Mouse (Mus musculus) naive thymus-derived CD4-positive, alpha-beta T cell, adult 2 months (primary cell): ENCODE results near the gene Pirt.

Experiments used
- DNase-seq: peaks from one replicate; pipeline ENCODE4 v3.0.0-alpha.2; 2011; ENCODE audit warnings: low read depth

Pirt gene

GRCm38 (mm10) chr11:66911811-66912210 is at the start of gene Pirt:
Pirt (plus strand) TSS chr11:66911981.
- no peak for DNase-seq

GRCm38 (mm10) chr11:66871701-66872100 is 40.1 kb upstream of the Pirt start:
- DNase-seq = no peak

GRCm38 (mm10) chr11:66872773-66873470 is 38.9 kb upstream of the Pirt start:
- DNase-seq = no peak

GRCm38 (mm10) chr11:66881291-66881690 is 30.5 kb upstream of the Pirt start:
- no peak for DNase-seq

GRCm38 (mm10) chr11:66882224-66883040 is 29.3 kb upstream of the Pirt start:
- DNase-seq = no peak

DNA sequence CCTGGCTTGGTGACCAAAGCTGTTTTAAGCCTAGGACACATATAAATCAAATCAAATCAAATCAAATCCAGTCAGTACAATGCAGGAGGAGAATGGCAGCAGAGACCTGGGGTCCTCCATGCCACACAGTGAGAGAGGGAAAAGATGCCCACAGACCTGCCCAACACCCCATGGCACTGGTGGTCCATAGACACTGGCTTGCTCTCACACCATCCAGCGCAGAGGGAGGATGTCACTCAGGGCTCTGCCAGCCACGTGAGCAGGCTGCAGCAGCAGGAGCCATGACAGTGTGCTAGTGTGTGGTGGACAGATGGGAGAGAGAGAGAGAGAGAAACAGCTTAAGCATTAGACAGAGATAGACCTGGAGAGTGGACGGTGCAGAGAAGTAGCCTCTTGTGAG is 19.2 kb upstream of the Pirt start:
- no peak for DNase-seq

DNA sequence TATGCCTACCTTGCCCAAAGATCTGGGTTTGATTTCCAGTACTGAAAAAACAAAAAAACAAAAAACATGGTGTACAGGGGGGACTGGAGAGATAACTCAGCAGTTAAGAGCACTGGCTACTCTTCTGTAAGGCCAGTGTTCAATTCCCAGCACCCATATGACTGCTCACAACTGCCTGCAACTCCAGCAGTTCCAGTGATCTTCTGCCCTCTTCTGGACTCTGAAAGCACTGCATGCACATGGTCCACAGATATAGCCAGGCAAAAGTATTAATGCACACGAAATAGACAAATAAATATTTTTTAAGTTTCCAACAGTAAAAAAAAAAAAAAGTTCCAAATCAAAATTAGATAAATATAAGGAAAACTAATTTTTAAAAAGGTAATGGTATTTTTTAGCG is 13.0 kb upstream of the Pirt start:
- DNase-seq = no peak

DNA sequence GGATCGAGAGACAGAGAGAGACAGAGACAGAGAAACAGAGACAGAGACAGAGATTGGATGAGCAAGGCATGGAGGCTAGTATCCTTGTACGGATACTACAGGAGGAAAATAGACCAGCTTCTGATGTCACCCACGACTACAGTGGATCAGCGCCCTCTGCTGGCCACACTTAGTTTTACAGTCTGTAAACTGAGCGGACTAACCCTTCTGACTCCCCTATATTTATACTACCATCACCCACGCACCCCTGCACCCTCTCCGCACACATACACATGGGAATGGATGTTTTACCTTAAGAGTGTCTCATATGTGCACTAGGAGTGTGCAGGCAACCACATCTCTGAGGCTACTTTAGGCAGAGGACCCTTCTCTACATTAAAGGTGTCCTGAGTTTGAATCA is 12.4 kb upstream of the Pirt start:
- DNase-seq = peak; percentile 32

GRCm38 (mm10) chr11:66902801-66903200 is 9.0 kb upstream of the Pirt start:
- DNase-seq = no peak

DNA sequence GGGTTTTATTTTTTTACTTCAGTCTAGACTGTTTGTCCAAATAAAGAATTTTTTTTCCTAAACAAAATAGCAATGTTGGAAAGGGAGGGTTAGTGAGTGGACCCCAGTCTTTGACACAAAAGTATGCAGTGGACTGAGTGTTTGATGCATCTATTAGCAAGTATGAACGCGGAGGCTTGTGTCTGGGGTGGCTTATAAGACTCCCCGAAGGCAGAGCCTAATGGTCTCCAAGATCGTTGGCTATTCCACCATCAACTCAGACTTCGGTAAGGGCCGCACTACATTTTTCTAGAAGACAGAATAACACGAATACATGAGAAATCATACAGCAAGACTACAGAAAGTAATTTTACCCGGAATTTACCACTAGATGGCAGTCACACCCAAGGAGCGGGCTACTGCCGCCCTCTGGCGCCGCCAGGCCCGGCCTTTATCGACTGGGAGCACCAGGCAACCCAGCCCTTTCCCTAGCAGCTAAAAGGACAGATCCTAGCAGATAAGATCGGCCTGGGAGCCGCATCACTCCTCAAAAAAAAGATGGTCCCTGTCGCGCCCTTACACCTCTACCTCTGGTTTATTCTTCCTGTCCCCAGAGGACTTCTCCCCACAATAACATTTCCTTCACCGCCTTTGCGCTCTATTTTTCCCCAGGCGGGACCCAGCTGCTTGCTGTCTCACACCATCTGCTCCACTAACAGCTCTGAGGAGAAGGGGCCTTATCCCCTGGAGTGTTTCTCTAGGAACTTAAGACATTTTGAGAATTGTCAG is 6.0 kb upstream of the Pirt start:
- DNase-seq = peak; percentile 56

DNA sequence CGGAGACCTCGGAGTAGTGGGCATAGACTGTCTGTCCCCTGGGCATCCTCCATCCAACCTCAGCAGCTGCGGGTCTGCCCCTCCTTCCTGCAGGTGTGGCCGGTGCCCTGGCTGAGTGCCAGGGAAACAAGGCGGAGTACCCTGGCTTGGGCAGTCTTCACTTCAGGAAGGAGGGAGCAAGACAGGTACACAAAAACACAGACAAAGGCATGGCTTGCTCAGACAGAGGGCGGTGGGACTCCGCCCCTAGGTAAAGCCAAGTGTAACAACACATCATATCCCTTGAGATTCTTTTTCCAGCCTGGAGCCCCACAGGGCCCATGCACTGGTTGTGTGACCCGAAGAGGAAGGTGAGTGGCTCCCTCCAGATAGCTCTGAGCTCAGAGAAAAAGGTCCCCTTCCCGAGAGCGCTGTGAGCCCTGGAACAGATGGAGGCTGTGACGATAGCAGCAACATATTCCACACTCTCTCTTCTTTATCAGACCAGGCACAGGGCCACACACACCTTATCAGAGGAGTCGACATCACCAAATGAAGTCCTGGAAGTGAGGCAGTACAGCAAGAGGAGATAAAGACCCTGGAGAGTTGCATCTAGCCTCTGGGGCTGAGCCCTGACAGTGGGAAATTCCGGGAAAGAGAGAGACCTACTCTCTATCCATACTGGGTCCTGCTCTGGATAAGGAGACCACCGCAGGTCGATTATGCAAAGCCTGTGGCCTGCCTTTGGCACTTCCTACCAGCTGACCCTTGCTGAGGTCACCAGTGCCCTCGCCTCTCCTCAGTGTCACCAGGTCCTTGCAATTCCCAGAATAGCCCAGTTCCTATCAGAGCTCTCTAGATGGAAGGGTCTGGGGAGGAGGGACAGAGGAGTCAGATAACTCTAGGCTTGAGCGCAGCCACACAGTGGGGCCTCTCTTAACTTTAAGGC is 1.0 kb downstream of the Pirt start:
- no peak for DNase-seq

DNA sequence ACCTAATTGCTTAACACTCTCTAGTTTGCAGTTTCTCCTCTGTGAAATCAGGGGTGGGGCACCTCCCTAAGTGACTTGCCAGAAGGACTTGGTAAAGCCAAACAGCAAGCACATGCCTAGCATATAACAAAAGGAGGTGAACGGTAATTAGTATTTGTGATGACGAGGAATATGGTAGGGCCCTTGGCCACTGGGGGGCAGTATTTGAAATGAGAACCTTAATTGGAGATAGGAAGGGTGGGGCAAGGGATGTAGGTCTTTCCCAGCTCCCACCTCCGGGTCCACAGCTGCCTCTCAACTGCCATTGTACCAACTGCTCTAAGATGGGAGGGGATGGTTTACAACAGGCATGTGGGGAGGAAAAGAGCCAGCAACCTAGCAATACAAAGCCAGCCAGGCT is 2.5 kb downstream of the Pirt start:
- DNase-seq = peak; percentile 6

GRCm38 (mm10) chr11:66920012-66920411 is 8.2 kb downstream of the Pirt start:
- no peak for DNase-seq

DNA sequence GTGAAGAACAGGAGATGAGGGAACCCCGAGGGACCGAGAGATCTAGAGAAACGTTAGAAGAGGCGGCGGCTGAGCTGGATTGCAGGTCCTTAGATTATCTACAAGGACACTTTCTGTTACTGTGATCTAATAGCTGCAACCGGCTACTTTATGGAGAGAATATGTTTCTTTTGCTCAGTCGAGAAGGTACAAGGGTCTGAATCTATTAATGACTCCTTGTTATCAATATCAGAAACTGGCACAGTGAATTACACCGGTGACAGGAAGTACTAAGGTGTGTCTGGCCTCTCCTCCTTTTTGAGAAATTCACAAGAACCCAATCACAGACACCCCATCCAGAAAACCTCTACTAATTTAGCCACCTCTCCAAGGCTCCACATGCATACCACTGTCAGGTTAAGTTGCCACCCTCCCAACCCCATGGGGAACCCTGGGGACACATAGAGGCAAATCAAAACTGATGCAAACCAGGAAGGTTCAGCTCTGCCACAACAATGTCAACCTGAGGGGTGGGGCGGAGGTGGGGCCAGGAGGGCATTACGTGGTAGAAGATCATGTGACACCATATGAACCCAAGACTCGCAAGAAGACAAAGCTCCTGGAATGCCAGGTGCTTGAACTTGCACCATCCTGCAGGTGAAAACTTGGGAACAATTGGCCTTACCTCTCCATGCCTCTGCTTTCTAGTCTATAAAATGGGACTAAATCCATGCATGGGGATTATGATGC is 12.5 kb downstream of the Pirt start:
- DNase-seq = no peak

DNA sequence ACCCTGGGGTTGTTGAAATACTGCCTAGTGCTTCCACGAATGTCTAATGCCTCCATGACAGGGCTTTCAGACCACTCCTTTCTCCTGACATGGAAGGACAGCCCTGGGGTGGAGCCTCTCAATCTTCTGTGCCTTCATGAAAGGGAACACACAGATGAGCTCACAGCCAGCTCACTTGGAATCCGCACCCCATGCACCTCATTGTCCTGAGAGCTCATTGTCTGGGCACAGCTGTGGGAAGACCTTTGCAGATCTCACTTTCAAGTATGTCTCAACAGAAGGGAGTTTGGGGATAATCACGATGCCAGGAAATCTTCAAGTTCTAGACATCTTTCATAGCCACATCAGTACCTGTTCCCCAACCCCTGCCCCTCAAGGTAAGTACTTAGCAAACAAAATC is 16.5 kb downstream of the Pirt start:
- no peak for DNase-seq

DNA sequence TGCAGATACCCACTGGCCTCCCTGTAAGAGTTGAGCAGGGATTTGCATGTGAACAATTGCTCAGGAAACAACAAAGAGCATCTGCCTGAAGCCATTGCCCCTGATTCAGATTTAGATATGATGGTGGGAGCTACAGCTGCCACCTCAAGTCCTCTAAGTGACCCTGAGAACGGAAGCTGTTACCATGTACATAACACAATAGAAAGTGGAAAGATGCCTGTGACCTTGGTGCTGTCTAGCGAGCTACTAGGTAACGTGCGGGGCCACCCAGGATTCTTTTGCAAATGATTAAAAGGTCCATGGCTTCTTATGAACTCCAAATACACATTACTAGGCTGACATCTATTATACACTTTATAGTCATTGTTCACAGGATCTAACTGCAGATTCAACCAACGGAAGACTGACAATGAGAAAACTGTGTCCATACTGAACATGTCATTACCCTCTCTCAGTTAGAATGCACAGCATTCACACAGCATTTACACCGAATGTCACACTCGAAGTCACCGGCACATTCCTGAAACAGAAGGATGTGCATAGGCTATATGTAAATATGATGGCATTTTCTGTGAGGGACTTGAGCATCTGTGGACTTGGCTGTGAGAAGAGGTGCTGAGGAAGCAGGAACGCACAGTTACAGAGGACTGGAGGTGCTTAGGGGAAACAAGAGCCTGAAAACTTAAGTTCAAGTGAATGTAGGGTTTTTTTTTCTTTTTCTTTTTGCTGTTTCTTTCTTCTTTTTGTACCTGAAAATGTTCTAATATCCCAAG is 21.2 kb downstream of the Pirt start:
- DNase-seq = no peak

DNA sequence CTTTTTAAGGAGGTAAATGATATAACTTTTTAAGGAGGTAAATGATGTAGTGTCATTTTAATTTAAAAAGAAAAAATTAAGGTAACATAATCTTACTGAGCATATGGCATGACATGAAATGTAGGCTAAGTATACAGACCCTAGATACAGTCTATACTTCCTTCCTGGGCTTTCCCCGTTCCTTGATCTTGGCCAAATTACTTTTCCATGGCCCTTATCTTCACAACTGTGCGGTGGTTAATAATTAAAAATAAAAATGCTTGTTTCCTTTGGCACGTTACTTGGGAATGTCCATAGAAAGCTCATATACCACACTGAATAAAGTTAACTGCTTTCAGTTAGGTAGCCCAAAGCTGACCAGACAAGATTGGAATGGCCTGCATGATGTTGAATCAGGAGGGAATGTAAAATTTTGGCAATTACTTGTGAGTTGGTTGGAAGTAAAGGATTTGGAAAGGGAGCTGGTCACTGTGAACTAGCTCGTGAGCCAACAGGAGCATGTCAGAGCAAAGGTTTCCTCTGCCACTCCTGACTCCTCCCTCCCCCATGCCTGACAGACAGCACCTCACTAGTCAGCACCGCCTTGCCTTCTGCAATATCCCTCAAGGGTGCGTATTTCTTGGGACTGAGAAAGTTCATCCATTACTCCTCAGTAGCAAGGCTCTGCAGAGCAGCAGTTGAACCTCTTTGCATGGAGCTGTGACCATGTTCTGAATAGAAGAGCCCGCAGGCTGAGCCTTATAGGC is 22.8 kb downstream of the Pirt start:
- no peak for DNase-seq

GRCm38 (mm10) chr11:66942011-66942410 is 30.2 kb downstream of the Pirt start:
- DNase-seq = no peak

GRCm38 (mm10) chr11:66945224-66945767 is 33.5 kb downstream of the Pirt start:
- no peak for DNase-seq
